Mouse (Mus musculus): Measurements from ENCODE around the gene Banf1.
"Not testable (repeated sequence)": the region's sequence is repeated elsewhere in the genome, so short reads cannot be mapped to it uniquely, and the experiment has no call there.

Gene Banf1

DNA sequence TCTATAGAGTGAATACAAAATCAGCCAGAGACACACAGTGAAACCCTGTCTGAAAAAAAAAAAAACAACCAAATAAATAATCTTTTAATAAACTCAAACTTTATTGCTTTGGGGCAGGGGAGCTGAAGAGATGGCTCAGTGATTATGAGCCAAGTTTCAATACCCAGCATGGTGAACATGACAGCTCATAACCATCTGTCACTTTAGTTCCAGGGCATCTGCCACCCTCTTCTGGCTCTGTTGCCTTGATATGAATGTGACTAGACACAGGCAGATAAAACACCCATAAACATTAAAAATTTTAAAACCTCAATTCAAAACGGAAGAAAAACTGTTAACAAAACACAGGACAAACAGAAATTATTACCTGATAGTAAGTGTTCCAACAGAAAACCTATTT lies 10.5 kb upstream of the Banf1 start:
- ATAC-seq (ENCODE audit: insufficient number of reproducible peaks, low FRiP score, low TSS enrichment): no peak

GRCm38 (mm10) chr19:5374748-5375147 lies 7.8 kb upstream of the Banf1 start:
- ATAC-seq (ENCODE audit: insufficient number of reproducible peaks, low FRiP score, low TSS enrichment): no peak

- ATAC-seq (ENCODE audit: insufficient number of reproducible peaks, low FRiP score, low TSS enrichment): no peak
These were observed 7.2 kb upstream of the Banf1 start for GRCm38 (mm10) chr19:5374177-5374576.

DNA sequence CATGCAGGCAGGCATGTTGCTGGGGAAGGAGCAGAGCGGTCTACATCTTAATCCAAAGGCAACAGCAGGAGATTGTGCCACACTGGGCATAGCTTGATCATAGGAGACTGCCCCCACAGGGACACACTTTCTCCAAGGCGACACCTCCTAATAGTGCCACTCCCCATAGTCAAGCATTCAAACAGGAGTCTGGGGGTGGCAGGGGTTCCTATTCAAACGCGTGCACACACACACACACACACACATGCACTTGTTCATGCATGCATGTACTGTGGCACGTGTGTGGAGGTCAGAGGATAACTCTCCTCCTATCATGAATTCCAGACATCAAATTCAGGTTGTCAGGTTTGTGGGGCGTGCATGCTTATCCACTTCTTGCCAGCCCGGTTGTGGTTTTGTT lies 5.8 kb upstream of the Banf1 start:
- ATAC-seq (ENCODE audit: insufficient number of reproducible peaks, low FRiP score, low TSS enrichment): no peak

DNA sequence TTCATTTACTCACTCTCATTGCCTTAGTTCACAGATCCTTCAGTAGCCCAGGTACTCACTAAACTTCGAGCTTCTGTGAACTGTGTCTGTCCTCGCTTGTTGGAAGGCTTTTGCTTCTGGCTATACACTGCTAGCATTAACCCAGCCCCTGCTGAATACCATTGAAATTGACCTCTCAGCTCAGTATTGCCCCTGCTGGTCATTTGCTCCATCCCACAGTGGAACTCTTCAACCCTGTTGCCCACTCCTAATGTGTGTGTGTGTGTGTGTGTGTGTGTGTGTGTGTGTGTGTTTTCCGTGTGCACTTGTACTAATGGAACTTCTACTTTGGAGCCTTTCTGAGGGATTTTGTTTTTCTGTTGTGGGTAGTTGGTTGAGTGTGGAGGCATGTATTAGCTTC lies 4.0 kb upstream of the Banf1 start:
- no peak for ATAC-seq (ENCODE audit: insufficient number of reproducible peaks, low FRiP score, low TSS enrichment)

- ATAC-seq (ENCODE audit: insufficient number of reproducible peaks, low FRiP score, low TSS enrichment): no peak
These were observed 487 bp upstream of the Banf1 start for GRCm38 (mm10) chr19:5367455-5367854.

DNA sequence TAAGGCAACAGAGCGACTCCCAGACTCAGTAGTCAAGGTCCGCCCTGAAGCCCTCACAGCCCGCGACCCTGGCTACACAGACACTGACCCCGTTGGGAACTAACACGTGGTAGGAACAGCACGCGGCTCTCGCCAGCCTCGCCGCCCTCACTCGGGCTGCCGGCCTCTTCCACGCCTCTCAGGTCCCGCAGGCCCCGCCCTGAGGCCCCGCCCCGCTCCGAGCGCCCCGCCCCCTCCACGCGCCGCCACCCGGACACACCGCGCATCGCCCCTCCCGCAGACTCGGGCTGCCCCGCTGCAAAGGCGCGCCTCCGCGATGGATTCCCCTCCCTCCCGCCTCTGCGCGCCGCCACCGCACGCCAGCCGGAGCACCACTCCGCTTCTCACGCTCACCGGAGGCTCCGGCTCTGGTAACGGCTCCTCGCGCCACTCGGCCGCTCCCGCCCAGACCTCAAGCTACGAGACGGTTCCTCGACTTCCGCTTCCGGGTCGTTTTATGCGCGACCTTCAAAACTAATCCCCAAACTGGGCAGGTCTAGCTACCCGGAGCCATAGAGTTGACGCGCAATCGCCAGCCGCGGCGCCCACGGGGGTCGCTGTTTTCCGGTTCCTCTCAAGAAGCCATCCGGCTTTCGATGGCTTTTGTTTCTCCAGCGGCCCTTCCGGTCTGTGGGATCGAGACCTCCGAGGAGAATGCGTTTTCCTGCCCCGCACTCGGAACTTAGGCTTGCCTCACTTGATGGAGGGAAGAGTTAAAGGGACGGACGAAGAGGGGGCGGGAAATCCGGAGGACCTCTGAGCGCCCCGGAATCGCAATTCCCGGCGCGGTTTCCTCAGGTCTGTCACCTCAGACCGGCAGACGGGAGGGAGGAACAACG lies 554 bp downstream of the Banf1 start, which contains the start of gene Eif1ad:
Eif1ad (plus strand) TSS at position 567 of the 878 bp plus-strand sequence.
- ATAC-seq (ENCODE audit: insufficient number of reproducible peaks, low FRiP score, low TSS enrichment): peak; percentile 79; the same call in 1 of the 2 replicates

DNA sequence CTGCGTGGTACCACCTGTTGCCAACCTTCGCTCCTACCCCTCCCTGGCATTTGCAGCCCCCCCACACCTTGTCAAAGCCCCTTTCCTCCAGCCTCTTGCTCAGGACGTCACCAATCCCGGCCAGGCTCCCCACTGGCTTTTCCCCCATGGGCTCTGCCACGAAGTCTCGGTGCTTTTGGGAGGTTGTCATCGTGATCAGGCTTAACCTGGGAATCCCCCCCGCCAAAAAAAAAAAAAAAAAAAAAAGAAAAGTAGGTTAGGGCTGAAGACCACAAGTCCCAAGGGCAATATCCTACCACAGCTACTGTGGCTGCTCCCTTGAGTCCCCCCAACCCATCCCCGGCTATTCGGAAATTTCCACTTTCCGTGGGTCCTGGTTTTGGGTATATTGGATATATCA lies 1.2 kb downstream of the Banf1 start:
- no peak for ATAC-seq (ENCODE audit: insufficient number of reproducible peaks, low FRiP score, low TSS enrichment)

- no peak for ATAC-seq (ENCODE audit: insufficient number of reproducible peaks, low FRiP score, low TSS enrichment)
These were observed 2.8 kb downstream of the Banf1 start for GRCm38 (mm10) chr19:5364124-5364523.

- ATAC-seq (ENCODE audit: insufficient number of reproducible peaks, low FRiP score, low TSS enrichment): no peak
These were observed 4.8 kb downstream of the Banf1 start for GRCm38 (mm10) chr19:5362186-5362585.

GRCm38 (mm10) chr19:5356080-5356479 lies 10.9 kb downstream of the Banf1 start:
- no peak for ATAC-seq (ENCODE audit: insufficient number of reproducible peaks, low FRiP score, low TSS enrichment)

GRCm38 (mm10) chr19:5353609-5354008 lies 13.4 kb downstream of the Banf1 start:
- no peak for ATAC-seq (ENCODE audit: insufficient number of reproducible peaks, low FRiP score, low TSS enrichment)

- ATAC-seq (ENCODE audit: insufficient number of reproducible peaks, low FRiP score, low TSS enrichment): not testable (repeated sequence)
These were observed 17.5 kb downstream of the Banf1 start, which contains the start of gene Cst6 for GRCm38 (mm10) chr19:5349502-5349873. Cst6 (minus strand) TSS chr19:5349574.

DNA sequence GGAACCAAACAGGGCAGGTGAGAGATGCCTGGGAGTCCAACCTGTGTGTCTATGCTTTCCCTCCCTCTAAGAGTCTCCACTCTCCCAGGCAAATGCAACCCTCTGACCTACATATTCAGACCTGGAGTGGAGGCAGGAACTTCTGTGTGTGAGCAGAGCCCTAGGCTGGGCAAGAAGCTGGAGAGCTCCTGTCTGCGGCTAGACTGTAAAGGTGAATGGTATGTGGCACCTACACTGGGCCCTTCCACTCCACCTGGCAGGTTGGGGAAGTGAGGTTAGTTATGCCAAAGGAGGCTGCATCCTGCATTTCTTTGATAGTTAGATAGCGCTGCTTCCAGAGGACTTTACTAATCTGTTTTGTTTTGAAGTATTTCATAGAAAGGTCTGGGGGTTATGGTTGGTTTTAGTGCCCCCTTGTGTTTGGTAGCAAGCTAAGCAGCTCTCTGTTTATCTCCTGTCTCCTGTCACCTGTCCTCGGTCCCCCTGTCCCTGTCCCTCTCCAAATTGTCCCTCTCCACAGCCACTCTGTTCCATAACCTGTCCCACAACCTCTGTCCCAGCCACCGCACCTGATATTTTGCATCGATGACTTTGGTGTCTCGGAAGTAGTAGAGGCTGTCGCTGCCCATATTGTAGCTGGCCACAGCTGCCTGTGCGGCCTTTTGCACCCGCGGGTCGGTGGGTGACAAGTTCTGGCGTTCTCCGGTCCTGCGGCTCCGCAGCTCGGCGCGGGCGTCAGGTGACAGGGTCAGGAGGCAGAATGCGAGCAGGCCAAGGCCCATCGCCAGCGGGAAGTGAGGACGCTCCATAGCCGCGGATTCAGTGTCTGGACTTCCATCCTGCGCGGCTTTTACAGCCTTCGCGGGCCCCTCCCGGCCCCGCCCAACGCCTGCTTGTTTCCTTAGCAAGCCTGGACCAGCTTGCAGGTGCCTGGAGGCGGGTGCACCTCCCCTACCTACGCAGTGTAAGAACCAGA lies 18.2 kb downstream of the Banf1 start:
- peak; percentile 64; the same call in 1 of the 2 replicates for ATAC-seq (ENCODE audit: insufficient number of reproducible peaks, low FRiP score, low TSS enrichment)

DNA sequence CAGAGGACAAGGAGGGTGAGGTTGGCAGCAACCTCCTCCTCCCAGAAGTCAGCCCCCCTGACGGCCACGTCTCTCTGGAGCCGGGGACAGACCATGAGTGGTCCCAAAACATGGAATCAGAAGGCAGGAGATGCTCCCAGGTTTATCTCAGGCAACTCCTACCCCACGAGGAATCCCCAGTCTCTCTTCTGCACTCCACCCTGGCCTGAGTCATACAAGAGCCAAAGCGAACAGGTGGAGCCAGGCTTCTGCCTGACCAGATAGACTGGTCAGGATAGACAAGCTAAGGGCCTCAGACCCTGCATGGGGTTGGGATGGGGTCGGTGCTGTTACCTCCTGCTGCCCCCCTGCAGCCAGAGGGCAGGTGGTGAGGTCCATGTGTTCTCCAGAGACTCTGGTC lies 18.9 kb downstream of the Banf1 start:
- ATAC-seq (ENCODE audit: insufficient number of reproducible peaks, low FRiP score, low TSS enrichment): no peak

GRCm38 (mm10) chr19:5345297-5346131 lies 21.5 kb downstream of the Banf1 start:
- ATAC-seq (ENCODE audit: insufficient number of reproducible peaks, low FRiP score, low TSS enrichment): no peak

GRCm38 (mm10) chr19:5341360-5341759 lies 25.6 kb downstream of the Banf1 start:
- ATAC-seq (ENCODE audit: insufficient number of reproducible peaks, low FRiP score, low TSS enrichment): no peak

DNA sequence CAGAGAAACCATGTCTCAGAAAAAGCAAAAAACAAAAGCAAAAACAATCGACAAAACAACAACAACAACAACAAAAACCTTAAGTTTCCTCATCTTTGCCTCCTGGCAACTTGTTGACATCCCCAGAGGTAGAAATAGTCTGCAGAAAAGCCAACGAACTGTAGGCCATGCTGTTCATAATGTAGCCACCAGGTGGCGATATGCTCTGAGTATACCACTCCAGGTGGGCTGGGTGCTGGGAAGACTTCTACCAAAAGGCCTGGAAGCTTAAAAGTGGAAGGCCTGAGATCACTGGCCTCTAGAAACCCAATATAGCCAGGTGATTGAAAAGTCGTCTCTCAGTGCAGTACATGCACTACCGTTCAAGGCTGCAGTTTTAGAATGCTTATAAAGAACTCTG lies 29.0 kb downstream of the Banf1 start:
- ATAC-seq (ENCODE audit: insufficient number of reproducible peaks, low FRiP score, low TSS enrichment): no peak

- no peak for ATAC-seq (ENCODE audit: insufficient number of reproducible peaks, low FRiP score, low TSS enrichment)
These were observed 31.5 kb downstream of the Banf1 start, which contains the start of gene Catsper1 for GRCm38 (mm10) chr19:5335441-5335840. Catsper1 (plus strand) TSS chr19:5335741.

DNA sequence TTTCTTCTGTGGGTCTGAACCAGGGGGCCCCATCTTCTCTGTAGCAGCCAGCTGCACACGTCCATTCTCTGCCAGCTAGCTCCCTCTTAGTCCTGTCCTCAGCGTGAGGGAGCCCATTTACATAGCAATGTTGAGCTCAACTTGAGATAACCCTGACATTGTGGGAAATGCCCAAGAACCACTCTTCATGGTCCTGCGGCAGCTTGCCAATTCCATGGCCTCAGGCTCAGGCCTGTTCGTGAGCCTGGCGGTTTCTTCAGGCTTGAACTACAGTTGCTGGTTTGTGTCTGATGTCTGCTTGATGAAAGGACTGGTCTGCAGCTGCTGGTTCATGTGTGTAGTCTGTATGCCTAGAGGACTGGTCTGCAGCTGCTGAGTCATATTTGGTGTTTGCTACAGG lies 32.2 kb downstream of the Banf1 start:
- ATAC-seq (ENCODE audit: insufficient number of reproducible peaks, low FRiP score, low TSS enrichment): no peak

Data from cerebellum, adult (tissue).